Mouse (Mus musculus): ENCODE measurements around the gene Tmem129.

DNA sequence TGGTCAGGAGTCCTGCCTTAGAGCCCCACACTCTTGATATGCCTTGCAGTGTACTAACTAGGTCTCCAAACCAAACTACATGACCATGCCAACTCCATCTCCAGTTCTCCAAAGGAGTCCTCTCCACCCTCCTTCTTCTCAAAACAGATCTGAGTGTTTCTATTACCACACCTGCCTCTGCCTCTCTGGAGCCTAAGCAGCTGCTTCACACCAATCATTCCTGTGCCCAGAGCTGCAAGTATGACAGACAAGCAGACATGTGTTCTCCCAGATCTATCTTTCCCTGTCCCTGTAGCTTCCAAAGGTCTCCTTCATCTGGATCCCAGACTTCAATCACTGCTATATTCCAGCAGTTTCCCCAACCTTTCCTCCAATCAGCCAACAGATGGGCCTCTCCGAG, 1.5 kb downstream of the Tmem129 start:
- TF ChIP-seq CTCF (IDR thresholded peaks at IDR 0.05; ENCODE audit: insufficient read depth, low read length) (no peak), POLR2A (IDR thresholded peaks at IDR 0.05; ENCODE audit: borderline replicate concordance, extremely low read depth, low read depth, low read length) (no peak)
